Mouse (Mus musculus) lung, postnatal 0 days (tissue): Measurements from ENCODE around the gene Fmnl3. TPM values are rescaled to one million over a fixed set of nuclear protein-coding genes. Genes with fewer than 3 reads are reported as not detected.

Experiments used
- ATAC-seq: fragments of 200-750 bp; cut with Nextera tagmentation; 2 replicates; pipeline ENCODE4 v1.8.0; 2017; ENCODE audit warnings: moderate library complexity
- DNase-seq: peaks from one replicate; pipeline ENCODE4 v3.0.0-alpha.2; 2016; ENCODE audit warnings: low spot score
- H3K27ac ChIP-seq: fragments of 300-500 bp; sonication (generic); 2 replicates; pipeline ENCODE4 v1.5.1; 2014; ENCODE audit warnings: antibody characterized with exemption, mild to moderate bottlenecking, low read length, mixed read lengths
- H3K27me3 ChIP-seq: fragments of 300-500 bp; sonication (generic); replicated peaks from 2 replicates; pipeline ENCODE4 v1.6.1; 2014; ENCODE audit warnings: low read length, mixed read lengths; ENCODE audit not compliant: insufficient read depth
- H3K36me3 ChIP-seq: fragments of 300-500 bp; sonication (generic); 2 replicates; pipeline ENCODE4 v1.6.1; 2014; ENCODE audit warnings: low read length, mixed read lengths; ENCODE audit not compliant: insufficient read depth
- H3K4me1 ChIP-seq: fragments of 300-500 bp; sonication (generic); 2 replicates; pipeline ENCODE4 v1.6.1; 2014; ENCODE audit warnings: antibody characterized with exemption, low read depth, low read length, mixed read lengths; ENCODE audit not compliant: insufficient read depth
- H3K4me2 ChIP-seq: fragments of 300-500 bp; sonication (generic); replicated peaks from 2 replicates; pipeline ENCODE4 v1.6.1; 2014; ENCODE audit warnings: low read depth, mild to moderate bottlenecking, low read length, moderate library complexity, mixed read lengths
- H3K4me3 ChIP-seq: fragments of 300-500 bp; sonication (generic); 2 replicates; pipeline ENCODE4 v1.5.1; 2014; ENCODE audit warnings: low read depth, low read length
- H3K9ac ChIP-seq: fragments of 300-500 bp; sonication (generic); replicated peaks from 2 replicates; pipeline ENCODE4 v1.6.1; 2014; ENCODE audit warnings: low read depth, mild to moderate bottlenecking
- H3K9me3 ChIP-seq: fragments of 300-500 bp; sonication (generic); 2 replicates; pipeline ENCODE4 v1.6.1; 2016; ENCODE audit warnings: low read length, mixed read lengths
- CTCF ChIP-seq: IDR thresholded peaks from 2 replicates; pipeline ENCODE4 v1.5.1; 2016; ENCODE audit warnings: antibody characterized with exemption, mild to moderate bottlenecking
- EP300 ChIP-seq: IDR thresholded peaks from 2 replicates; pipeline ENCODE4 v1.6.1; 2016; ENCODE audit warnings: antibody characterized with exemption, mild to moderate bottlenecking, control low read depth
- WGBS: fragments of 180-500 bp; shearing (Covaris S2); extraction: QIAGEN DNeasy Blood & Tissue Kit; methylation state at CpG from one replicate; pipeline ENCODE4 v1.1.7; 2014; 5-methylcytosine and 5-hydroxymethylcytosine counted together
- polyA plus RNA-seq: library from polyadenylated mRNA; unstranded; fragments of >200 nt; fragmentation: Nextera tagmentation; extraction: Ambion mirVana; gene quantifications from 2 replicates; pipeline ENCODE4 v1.2.1, GENCODE M21; 2015

Gene Fmnl3
- polyA plus RNA-seq, 1 experiment from 2014 or later: 25.8 TPM

DNA sequence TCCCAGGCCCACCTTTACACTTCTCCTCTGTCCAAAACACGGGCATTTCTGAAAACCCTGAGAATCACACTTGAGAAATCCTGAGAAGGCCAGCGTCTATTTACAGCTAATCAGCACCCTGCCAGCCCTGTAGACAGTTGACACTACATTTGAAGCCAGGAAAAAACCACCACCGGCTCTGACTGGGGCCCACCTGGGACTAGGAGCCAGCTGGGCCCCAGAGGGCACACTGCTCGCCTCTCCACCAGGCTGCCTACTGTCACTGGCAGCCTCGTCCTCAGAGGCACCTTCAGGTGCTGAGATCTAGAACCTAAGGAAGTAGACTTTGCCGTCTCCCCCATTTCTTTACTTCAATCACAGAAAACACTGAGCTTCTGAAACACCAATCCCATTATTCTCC, 14.6 kb downstream of the Fmnl3 start:
- Histone ChIP-seq H3K27ac (no peak overlapping the region), H3K4me1 (no peaks in the 10 kb centered on the region; the same call in 1 of the 2 replicates)
- WGBS: 63% methylated on average over 6 of the region's 6 CpGs

DNA sequence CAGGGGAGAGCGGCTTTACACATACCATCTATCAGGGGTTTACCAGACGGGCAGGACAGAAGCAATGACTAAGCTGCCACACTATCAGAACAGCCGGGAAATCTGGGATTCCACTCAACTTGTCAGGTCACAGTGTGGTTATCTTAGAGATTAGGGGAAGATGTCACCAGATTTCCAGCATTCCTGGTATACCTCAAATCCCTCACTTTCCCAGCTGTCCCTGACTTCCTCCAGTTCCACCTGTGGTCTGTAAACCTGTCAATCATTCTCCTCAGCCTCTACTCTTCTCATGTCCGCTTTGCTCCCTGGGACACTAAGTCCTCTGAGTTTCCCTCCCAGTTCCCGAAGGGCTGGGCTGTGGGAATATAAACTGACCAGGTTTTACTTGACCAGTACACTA, 18.0 kb downstream of the Fmnl3 start:
- TF ChIP-seq EP300 (no peak), CTCF (no peak)
- no peak overlapping the region for H3K4me2 ChIP-seq
- 68% methylated on average over 5 of the region's 5 CpGs for WGBS
- ATAC-seq (no peak), DNase-seq (no peak)
- H3K9ac ChIP-seq: no peak overlapping the region
- peaks cover 3% of the 10 kb centered on the region; the same call in 1 of the 2 replicates for H3K4me1 ChIP-seq
- H3K9me3 ChIP-seq: no peaks in the 10 kb centered on the region
- H3K4me3 ChIP-seq: no peak overlapping the region
- H3K27ac ChIP-seq: no peak overlapping the region
- no peaks in the 10 kb centered on the region for H3K27me3 ChIP-seq
- H3K36me3 ChIP-seq: no peaks in the 10 kb centered on the region

More for the DNA sequence above, 14.6 kb downstream of the Fmnl3 start:
- Histone ChIP-seq H3K36me3 (no peaks in the 10 kb centered on the region), H3K9me3 (no peaks in the 10 kb centered on the region), H3K9ac (no peak overlapping the region), H3K4me2 (no peak overlapping the region), H3K4me3 (no peak overlapping the region), H3K27me3 (no peaks in the 10 kb centered on the region)
- no peak for DNase-seq
- no peak for TF ChIP-seq EP300
- TF ChIP-seq CTCF: no peak
- ATAC-seq: no peak

- Histone ChIP-seq H3K9ac (no peak overlapping the region), H3K4me1 (peaks cover 3% of the 10 kb centered on the region; the same call in 1 of the 2 replicates), H3K9me3 (no peaks in the 10 kb centered on the region), H3K27ac (no peak overlapping the region), H3K27me3 (no peaks in the 10 kb centered on the region), H3K4me2 (no peak overlapping the region), H3K36me3 (no peaks in the 10 kb centered on the region), H3K4me3 (no peak overlapping the region)
- TF ChIP-seq EP300: no peak
- no peak for TF ChIP-seq CTCF
- DNase-seq (no peak), ATAC-seq (no peak)
- 64% methylated on average over 6 of the region's 6 CpGs for WGBS
Measured at GRCm38 (mm10) chr15:99351610-99352009, 18.7 kb downstream of the Fmnl3 start.

- Histone ChIP-seq H3K4me1 (peaks cover 48% of the 10 kb centered on the region), H3K27me3 (no peaks in the 10 kb centered on the region), H3K27ac (peak overlapping the region; percentile 84), H3K9ac (no peak overlapping the region), H3K9me3 (no peaks in the 10 kb centered on the region), H3K4me3 (no peak overlapping the region), H3K4me2 (no peak overlapping the region), H3K36me3 (no peaks in the 10 kb centered on the region)
- ATAC-seq: peak; percentile 7; the same call in 1 of the 2 replicates
- TF ChIP-seq CTCF (peak; percentile 6; the same call in 1 of the 2 replicates), EP300 (no peak)
- WGBS: 65% methylated on average over 4 of the region's 4 CpGs
- no peak for DNase-seq
Measured at GRCm38 (mm10) chr15:99344961-99345360, 25.3 kb downstream of the Fmnl3 start.

GRCm38 (mm10) chr15:99344148-99344870, 26.0 kb downstream of the Fmnl3 start:
- Histone ChIP-seq H3K4me2 (0 out of 2 replicates have a peak overlapping the region, but pooled peaks have one; percentile 17), H3K27me3 (no peaks in the 10 kb centered on the region), H3K9ac (no peak overlapping the region), H3K27ac (peak overlapping the region; percentile 84), H3K4me1 (peaks cover 51% of the 10 kb centered on the region), H3K9me3 (no peaks in the 10 kb centered on the region), H3K4me3 (no peak overlapping the region), H3K36me3 (no peaks in the 10 kb centered on the region)
- 37% methylated on average over 8 of the region's 8 CpGs for WGBS
- ATAC-seq: peak; percentile 53
- TF ChIP-seq CTCF: no peak
- no peak for TF ChIP-seq EP300
- peak; percentile 64 for DNase-seq

DNA sequence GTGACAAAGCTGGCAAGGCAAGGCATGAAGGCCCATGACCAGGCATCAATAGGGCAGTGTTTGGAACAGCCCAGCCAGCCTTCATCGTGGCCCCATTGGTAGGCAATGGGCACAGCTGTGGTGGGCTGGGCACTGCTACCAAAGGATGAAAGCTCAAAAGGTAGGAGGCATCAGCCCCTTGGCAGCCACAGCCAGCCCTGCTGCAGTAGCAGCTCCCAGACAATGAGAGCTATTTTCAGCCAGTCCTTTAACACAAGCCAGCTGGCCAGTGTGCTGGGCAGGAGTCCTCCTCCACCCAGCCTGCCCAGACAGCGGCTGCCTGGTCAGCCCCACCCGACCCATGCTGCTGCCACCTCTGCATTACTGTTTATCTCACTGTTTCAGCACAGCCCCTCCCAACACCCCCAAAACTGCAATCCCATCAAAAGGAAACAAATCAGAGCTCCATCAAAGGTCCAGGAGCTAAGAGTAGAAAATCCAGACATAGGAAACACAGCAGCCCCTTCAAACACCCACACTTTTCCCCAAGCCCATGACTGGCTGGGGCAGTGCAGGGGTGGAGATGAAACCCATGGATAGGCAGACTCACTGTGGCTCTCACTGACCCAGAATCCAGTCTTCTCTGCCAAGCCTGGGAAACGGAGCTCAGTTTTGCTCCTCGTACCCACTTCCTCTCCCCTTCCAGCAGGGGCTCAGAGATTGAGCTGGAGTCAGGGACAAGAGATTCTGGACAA, 26.7 kb downstream of the Fmnl3 start:
- peak; percentile 63 for DNase-seq
- no peaks in the 10 kb centered on the region for H3K27me3 ChIP-seq
- 22% methylated on average over 5 of the region's 5 CpGs for WGBS
- no peak overlapping the region for H3K4me3 ChIP-seq
- peak; percentile 74 for ATAC-seq
- no peak overlapping the region for H3K9ac ChIP-seq
- peak overlapping the region; percentile 84 for H3K27ac ChIP-seq
- peak overlapping the region; percentile 17; the same call in 1 of the 2 replicates for H3K4me2 ChIP-seq
- H3K9me3 ChIP-seq: no peaks in the 10 kb centered on the region
- TF ChIP-seq CTCF (no peak), EP300 (peak; percentile 48)
- no peaks in the 10 kb centered on the region for H3K36me3 ChIP-seq
- H3K4me1 ChIP-seq: peaks cover 52% of the 10 kb centered on the region
